ENCODE assay signal across 14 mouse cellular contexts in the genomic region with DNA sequence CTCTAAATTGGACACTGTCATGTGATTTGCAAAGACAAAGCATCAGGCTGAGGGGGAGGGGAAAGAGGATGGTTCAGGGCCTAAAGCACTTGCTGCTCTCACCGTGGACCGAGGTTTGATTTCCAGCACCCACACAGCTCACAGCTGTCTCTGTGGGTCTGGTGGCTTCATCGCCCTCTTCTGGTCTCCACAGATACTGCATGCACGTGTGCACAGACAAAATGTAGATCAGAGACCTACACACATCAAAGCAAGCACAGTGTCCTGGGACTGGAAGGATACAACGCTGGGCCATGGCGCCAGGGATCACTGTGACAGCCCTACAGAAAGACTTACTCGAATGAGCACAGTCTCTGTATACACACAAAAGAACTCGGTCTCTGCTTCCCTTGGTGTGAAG.
A peak's percentile ranks its signal among the peaks of the same experiment; 100 is the strongest.
DNase-seq lines count a peak whose midpoint lies in the region; TF ChIP-seq lines count a peak whose summit lies in the region.
"Had no signal": no experiment of that assay in that cellular context is flagged by ENCODE, and none has a peak within 500 bp of the region (broad histone marks: within the 10 kb centered on the region; RNA-seq: fewer than 3 reads in every experiment).

No protein-coding gene starts in this region.

- DNase-seq in cerebellum, adult 2 months = no peak
- DNase-seq in cerebellum, adult 11 months = no peak
- DNase-seq in layer of hippocampus, adult 2 months (ENCODE audit: low spot score in 2 of 2) = no peak
- DNase-seq in layer of hippocampus, adult 8-10 months (ENCODE audit: low spot score in 2 of 2) = no peak
- DNase-seq in A20 (ENCODE audit: low read depth, low spot score) = peak; percentile 14
- peak; percentile 84 for DNase-seq in ZHBTc4 (ENCODE audit: low read depth, low spot score)
- no peak for DNase-seq in embryonic facial prominence, embryonic 10.5 days (ENCODE audit: low spot score)
- DNase-seq in layer of hippocampus, postnatal 14 days (ENCODE audit: low spot score in 2 of 2) = no peak
- DNase-seq: adrenal gland, postnatal 25 days; cerebellum, adult 18-20 months; heart, postnatal 36 days; kidney, adult 11 months; right cerebral cortex, postnatal 25 days had no signal

- no peak for TF ChIP-seq POLR2A in cerebellum, adult 2 months (IDR thresholded peaks at IDR 0.05; ENCODE audit: borderline replicate concordance, insufficient read depth, low read length)

- WGBS in cerebellum, adult 2 months = 92% methylated on average over 8 of the region's 8 CpGs
- WGBS in embryonic facial prominence, embryonic 10.5 days = 92% methylated on average over 8 of the region's 8 CpGs

- H3K4me1 ChIP-seq in cerebellum, adult 2 months (ENCODE audit: control insufficient read depth, insufficient read depth, low read length) = no peaks in the 10 kb centered on the region
- peaks cover 5% of the 10 kb centered on the region for H3K4me1 ChIP-seq in embryonic facial prominence, embryonic 10.5 days

- no peak overlapping the region for H3K4me3 ChIP-seq in cerebellum, adult 2 months (replicated peaks; ENCODE audit: insufficient read depth, low read depth, low read length)
- H3K4me3 ChIP-seq in layer of hippocampus, adult 2 months = no peak overlapping the region
- no peak overlapping the region for H3K4me3 ChIP-seq in embryonic facial prominence, embryonic 10.5 days
- H3K4me3 ChIP-seq: midbrain, embryonic 10.5 days had no signal

- H3K27me3 ChIP-seq in cerebellum, adult 2 months (ENCODE audit: control insufficient read depth, insufficient read depth, low read length) = no peaks in the 10 kb centered on the region
- no peaks in the 10 kb centered on the region for H3K27me3 ChIP-seq in embryonic facial prominence, embryonic 10.5 days (replicated peaks; ENCODE audit: low read depth, poor library complexity, severe bottlenecking)

- peaks cover 5% of the 10 kb centered on the region; the same call in 1 of the 2 replicates for H3K9me3 ChIP-seq in embryonic facial prominence, embryonic 10.5 days

- H3K27ac ChIP-seq in cerebellum, adult 2 months (ENCODE audit: insufficient read depth, low read length) = no peak overlapping the region
- no peak overlapping the region for H3K27ac ChIP-seq in layer of hippocampus, adult 2 months
- no peak overlapping the region for H3K27ac ChIP-seq in embryonic facial prominence, embryonic 10.5 days (replicated peaks)
- H3K27ac ChIP-seq: midbrain, embryonic 10.5 days had no signal

- H3K36me3 ChIP-seq in embryonic facial prominence, embryonic 10.5 days (replicated peaks) = peaks cover 99% of the 10 kb centered on the region

- peak; percentile 24; the same call in 1 of the 2 replicates for TF ChIP-seq CTCF in cerebellum, adult 2 months (IDR thresholded peaks at IDR 0.05; ENCODE audit: borderline replicate concordance, insufficient read depth, low read depth, low read length)
- peak; percentile 61 for TF ChIP-seq CTCF in layer of hippocampus, adult 2 months (conservative IDR thresholded peaks at IDR 0.05)

Comparison
In these comparisons a context has a peak if more than half of its experiments do, and no peak if none do; other contexts are left out.
1. DNase-seq: peak in A20 (single experiment) and ZHBTc4 (single experiment); none in cerebellum, adult 2 months (0 of 2), cerebellum, adult 11 months (single experiment), layer of hippocampus, adult 2 months (0 of 2), layer of hippocampus, adult 8-10 months (0 of 2), embryonic facial prominence, embryonic 10.5 days (single experiment) and layer of hippocampus, postnatal 14 days (0 of 2).